In genomic region chr8:47370421-47371080, GRCm38 (mm10) we compare ENCODE assay signal across 8 mouse cellular contexts.
DNase-seq lines count a peak whose midpoint lies in the region; ATAC-seq lines count a peak whose summit lies in the region.

No protein-coding gene starts in this region.

- WGBS in heart, embryonic 12.5 days: 33% methylated on average over 15 of the region's 15 CpGs
- WGBS in limb, embryonic 10.5 days: 36% methylated on average over 15 of the region's 15 CpGs

- H3K27me3 ChIP-seq in heart, embryonic 12.5 days (replicated peaks): peaks cover 27% of the 10 kb centered on the region
- no peaks in the 10 kb centered on the region for H3K27me3 ChIP-seq in limb, embryonic 10.5 days (ENCODE audit: low read depth, poor library complexity, severe bottlenecking)

- ATAC-seq in heart, embryonic 12.5 days (ENCODE audit: insufficient number of reproducible peaks, low FRiP score): no peak
- ATAC-seq in common myeloid progenitor, adult 5-6 weeks (replicated peaks; ENCODE audit: low read depth, poor library complexity, severe bottlenecking): peak; percentile 80

- H3K36me3 ChIP-seq in heart, embryonic 12.5 days: no peaks in the 10 kb centered on the region
- no peaks in the 10 kb centered on the region for H3K36me3 ChIP-seq in limb, embryonic 10.5 days

- peaks cover 13% of the 10 kb centered on the region; the same call in 1 of the 2 replicates for H3K4me1 ChIP-seq in heart, embryonic 12.5 days (replicated peaks)
- H3K4me1 ChIP-seq in limb, embryonic 10.5 days: peaks cover 37% of the 10 kb centered on the region

- intact Hi-C loops in gastrocnemius, postnatal 14 days (cut with DNase I; ENCODE audit: low total_unique reads): no loop called here

- H3K27ac ChIP-seq in heart, embryonic 12.5 days (ENCODE audit: poor library complexity, severe bottlenecking): no peak overlapping the region
- H3K27ac ChIP-seq in limb, embryonic 10.5 days: no peak overlapping the region; the same call in 1 of the 2 replicates

- H3K4me3 ChIP-seq in heart, embryonic 12.5 days: no peak overlapping the region
- H3K4me3 ChIP-seq in limb, embryonic 10.5 days: no peak overlapping the region

- H3K4me2 ChIP-seq in heart, embryonic 12.5 days: no peak overlapping the region

- H3K9ac ChIP-seq in heart, embryonic 12.5 days: no peak overlapping the region

- peaks cover 6% of the 10 kb centered on the region for H3K9me3 ChIP-seq in heart, embryonic 12.5 days (replicated peaks)
- H3K9me3 ChIP-seq in limb, embryonic 10.5 days (replicated peaks): no peaks in the 10 kb centered on the region

- peak; percentile 97 for DNase-seq in heart, adult 11 months
- DNase-seq in gastrocnemius, postnatal 14 days: peak; percentile 85
- peak; percentile 84 for DNase-seq in kidney, adult 18-20 months
- peak; percentile 89 for DNase-seq in limb, embryonic 10.5 days (ENCODE audit: low spot score)
- peak; percentile 36 to 51 for DNase-seq in monocyte, adult 2 months (ENCODE audit: low read depth in 1 of 2, low spot score in 2 of 2)
- peak; percentile 64 to 84 for DNase-seq in spleen, postnatal 4 days (ENCODE audit: low spot score in 2 of 2)

Comparison
In these comparisons a context has a peak if more than half of its experiments do, and no peak if none do; other contexts are left out.
1. DNase-seq: peak in every context shown above with its lines; median percentile 97 in heart, adult 11 months; 89 in limb, embryonic 10.5 days; 85 in gastrocnemius, postnatal 14 days; 84 in kidney, adult 18-20 months; 74 in spleen, postnatal 4 days; 44 in monocyte, adult 2 months.